In the genomic region with DNA sequence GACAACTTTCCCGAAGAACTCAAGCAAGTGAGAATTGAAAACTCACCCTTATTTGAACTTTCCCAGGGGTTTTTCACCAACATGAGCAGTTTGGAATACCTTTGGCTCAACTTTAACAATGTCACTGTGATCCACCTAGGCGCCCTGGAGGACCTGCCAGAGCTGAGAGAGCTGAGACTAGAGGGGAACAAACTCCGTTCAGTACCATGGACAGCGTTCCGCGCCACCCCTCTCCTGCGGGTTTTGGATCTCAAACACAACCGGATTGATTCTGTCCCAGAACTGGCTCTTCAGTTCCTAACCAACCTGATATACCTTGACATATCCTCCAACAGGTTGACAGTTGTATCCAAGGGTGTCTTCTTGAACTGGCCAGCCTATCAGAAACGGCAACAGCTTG, we compare ENCODE assay signal across 10 mouse cellular contexts. TPM values are rescaled to one million over a fixed set of nuclear protein-coding genes. Genes with fewer than 3 reads are reported as not detected.
A peak's percentile ranks its signal among the peaks of the same experiment; 100 is the strongest.
DNase-seq lines count a peak whose midpoint lies in the region; ATAC-seq and TF ChIP-seq lines count a peak whose summit lies in the region.
"Had no signal": no experiment of that assay in that cellular context is flagged by ENCODE, and none has a peak within 500 bp of the region (broad histone marks: within the 10 kb centered on the region; RNA-seq: fewer than 3 reads in every experiment).

No protein-coding gene starts in this region.

- no peaks in the 10 kb centered on the region for H3K4me1 ChIP-seq in intestine, embryonic 14.5 days (replicated peaks; ENCODE audit: control insufficient read depth, insufficient read depth, low read length)
- H3K4me1 ChIP-seq in intestine, embryonic 15.5 days (replicated peaks), result no peaks in the 10 kb centered on the region
- H3K4me1 ChIP-seq: stomach, embryonic 15.5 days had no signal

- H3K27ac ChIP-seq in intestine, embryonic 14.5 days (ENCODE audit: low read depth), result no peak overlapping the region
- no peak overlapping the region for H3K27ac ChIP-seq in intestine, embryonic 15.5 days
- H3K27ac ChIP-seq: stomach, embryonic 15.5 days had no signal

- no peak overlapping the region for H3K9ac ChIP-seq in intestine, embryonic 14.5 days (ENCODE audit: low read length)
- H3K9ac ChIP-seq in intestine, embryonic 15.5 days, result no peak overlapping the region
- H3K9ac ChIP-seq: stomach, embryonic 15.5 days had no signal

- in situ Hi-C loops in Patski (cut with MboI; ENCODE audit: low pct_unique_long_range_greater_than_20kb), result no loop called here

- no peaks in the 10 kb centered on the region for H3K27me3 ChIP-seq in intestine, embryonic 14.5 days (replicated peaks; ENCODE audit: control insufficient read depth, insufficient read depth, low read length)
- no peaks in the 10 kb centered on the region for H3K27me3 ChIP-seq in intestine, embryonic 15.5 days (replicated peaks)
- H3K27me3 ChIP-seq in Patski, result no peaks in the 10 kb centered on the region
- H3K27me3 ChIP-seq: stomach, embryonic 15.5 days had no signal

- TF ChIP-seq CTCF in Patski (IDR thresholded peaks at IDR 0.05), result no peak

- peak; percentile 89 for DNase-seq in intestine, embryonic 14.5 days (ENCODE audit: low spot score)
- peak; percentile 12 for DNase-seq in Patski (ENCODE audit: low read depth, low spot score)
- DNase-seq in embryo, embryonic 10.5 days (ENCODE audit: low spot score), result peak; percentile 79
- DNase-seq in kidney, postnatal 36 days, result peak; percentile 43 to 81
- peak; percentile 86 for DNase-seq in testis, postnatal 10 days (ENCODE audit: low spot score)
- DNase-seq in layer of hippocampus, adult 9-10 months (ENCODE audit: low spot score), result no peak
- DNase-seq in cerebellum, postnatal 14 days, result no peak

- ATAC-seq in intestine, embryonic 14.5 days (replicated peaks; ENCODE audit: low FRiP score, low TSS enrichment, low read depth), result no peak
- ATAC-seq in intestine, embryonic 15.5 days, result no peak
- no peak for ATAC-seq in Patski

- no peaks in the 10 kb centered on the region for H3K36me3 ChIP-seq in intestine, embryonic 14.5 days (ENCODE audit: control insufficient read depth, insufficient read depth, low read length)
- H3K36me3 ChIP-seq in intestine, embryonic 15.5 days, result no peaks in the 10 kb centered on the region
- H3K36me3 ChIP-seq: stomach, embryonic 15.5 days had no signal

- H3K9me3 ChIP-seq in intestine, embryonic 14.5 days (ENCODE audit: control insufficient read depth, low read length), result no peaks in the 10 kb centered on the region
- H3K9me3 ChIP-seq in intestine, embryonic 15.5 days, result no peaks in the 10 kb centered on the region
- H3K9me3 ChIP-seq: stomach, embryonic 15.5 days had no signal

- POLR2A ChIA-PET in Patski (lab: Charles Lee), result no interaction called here

- H3K4me2 ChIP-seq in intestine, embryonic 14.5 days (ENCODE audit: low read length), result no peak overlapping the region
- H3K4me2 ChIP-seq in intestine, embryonic 15.5 days (replicated peaks), result no peak overlapping the region
- H3K4me2 ChIP-seq: stomach, embryonic 15.5 days had no signal

- no peak overlapping the region for H3K4me3 ChIP-seq in intestine, embryonic 14.5 days (ENCODE audit: low read depth, low read length)
- H3K4me3 ChIP-seq in intestine, embryonic 15.5 days (replicated peaks), result no peak overlapping the region
- H3K4me3 ChIP-seq: stomach, embryonic 15.5 days had no signal

- 14% methylated on average over 9 of the region's 9 CpGs for WGBS in intestine, embryonic 14.5 days
- 18% methylated on average over 9 of the region's 9 CpGs for WGBS in intestine, embryonic 15.5 days

- CTCF ChIA-PET in Patski (lab: Charles Lee), result no interaction called here

RNA-seq across cellular contexts. Expression of a gene that starts 0.8 kb away (rescaled TPM):
- not detected in 2 replicates for polyA plus RNA-seq in intestine, embryonic 14.5 days (2014; fragmentation: Nextera tagmentation; extraction: Ambion mirVana)
- not detected in 2 replicates for polyA plus RNA-seq in intestine, embryonic 15.5 days (2015; fragmentation: Nextera tagmentation; extraction: Ambion mirVana)
- polyA plus RNA-seq in Patski (2021), result not detected
- polyA plus RNA-seq: liver, embryonic 16.5 days; stomach, embryonic 15.5 days had no signal

RNA-seq across cellular contexts. Expression of a gene that starts 13.9 kb away (rescaled TPM):
- polyA plus RNA-seq in intestine, embryonic 14.5 days (2014; fragmentation: Nextera tagmentation; extraction: Ambion mirVana), result not detected in 2 replicates
- not detected in 2 replicates for polyA plus RNA-seq in intestine, embryonic 15.5 days (2015; fragmentation: Nextera tagmentation; extraction: Ambion mirVana)
- polyA plus RNA-seq in Patski (2021), result not detected
- polyA plus RNA-seq: liver, embryonic 16.5 days; stomach, embryonic 15.5 days had no signal

RNA-seq across cellular contexts. Expression of a gene that starts 19.8 kb away (rescaled TPM):
- not detected in 2 replicates for polyA plus RNA-seq in intestine, embryonic 14.5 days (2014; fragmentation: Nextera tagmentation; extraction: Ambion mirVana)
- polyA plus RNA-seq in intestine, embryonic 15.5 days (2015; fragmentation: Nextera tagmentation; extraction: Ambion mirVana), result not detected in 2 replicates
- polyA plus RNA-seq in Patski (2021), result not detected
- polyA plus RNA-seq: liver, embryonic 16.5 days; stomach, embryonic 15.5 days had no signal

RNA-seq across cellular contexts. Expression of a gene that starts 29.6 kb away (rescaled TPM):
- 0.24 and 0.47 TPM in 2 replicates for polyA plus RNA-seq in intestine, embryonic 14.5 days (2014; fragmentation: Nextera tagmentation; extraction: Ambion mirVana)
- polyA plus RNA-seq in intestine, embryonic 15.5 days (2015; fragmentation: Nextera tagmentation; extraction: Ambion mirVana), result 0.29 and 0.34 TPM in 2 replicates
- 0.04 TPM for polyA plus RNA-seq in Patski (2021)
- polyA plus RNA-seq: liver, embryonic 16.5 days had no signal

RNA-seq across cellular contexts. Expression of a gene that starts 45.3 kb away (rescaled TPM):
- polyA plus RNA-seq in intestine, embryonic 14.5 days (2014; fragmentation: Nextera tagmentation; extraction: Ambion mirVana), result 31.9 and 42.4 TPM in 2 replicates
- 59.3 and 59.7 TPM in 2 replicates for polyA plus RNA-seq in intestine, embryonic 15.5 days (2015; fragmentation: Nextera tagmentation; extraction: Ambion mirVana)
- polyA plus RNA-seq in Patski (2021), result not detected

Comparison
In these comparisons a context has a peak if more than half of its experiments do, and no peak if none do; other contexts are left out.
1. DNase-seq: peak in intestine, embryonic 14.5 days (single experiment), Patski (single experiment), embryo, embryonic 10.5 days (single experiment), kidney, postnatal 36 days (2 of 2) and testis, postnatal 10 days (single experiment); none in layer of hippocampus, adult 9-10 months (single experiment) and cerebellum, postnatal 14 days (0 of 2).